Mouse (Mus musculus): ENCODE data around the gene Kcnk3. TPM values are rescaled to one million over a fixed set of nuclear protein-coding genes. Genes with fewer than 3 reads are reported as not detected.

The Kcnk3 gene
- polyA plus RNA-seq, 1 experiment from 2014 or later: 11.1 TPM

DNA sequence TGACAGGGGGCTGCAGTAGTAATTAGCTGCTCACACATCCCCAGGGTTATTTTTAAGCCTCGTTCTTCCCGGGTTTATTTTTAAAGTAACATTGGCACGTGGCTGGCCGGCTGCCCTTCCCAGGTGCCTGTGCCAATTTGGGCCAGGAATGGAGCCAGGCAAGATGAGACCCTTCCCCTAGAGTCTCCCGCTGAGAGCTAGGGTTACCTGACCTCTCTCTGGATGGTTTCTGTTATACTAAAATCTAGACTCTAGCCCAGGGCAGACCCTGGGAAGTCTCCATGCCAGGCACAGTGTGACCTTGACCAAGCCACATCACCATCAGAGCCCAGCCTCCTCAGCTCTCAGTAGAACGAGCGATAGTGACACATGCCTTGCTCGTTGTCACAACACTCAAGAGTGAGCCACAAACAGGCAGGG lies 16.8 kb downstream of the Kcnk3 start:
- H3K4me3 ChIP-seq (ENCODE audit: low read depth, low read length): no peak overlapping the region
- DNase-seq (ENCODE audit: low spot score): no peak
- no peaks in the 10 kb centered on the region for H3K9me3 ChIP-seq (ENCODE audit: control insufficient read depth, low read length)
- no peak for ATAC-seq (ENCODE audit: low FRiP score, low TSS enrichment)
- H3K4me1 ChIP-seq (replicated peaks; ENCODE audit: control insufficient read depth, insufficient read depth): no peaks in the 10 kb centered on the region
- WGBS: 70% methylated on average over 8 of the region's 8 CpGs
- TF ChIP-seq EP300 (optimal IDR thresholded peaks at IDR 0.05) (no peak), CTCF (IDR thresholded peaks at IDR 0.05; ENCODE audit: low read depth) (no peak)
- no peak overlapping the region for H3K4me2 ChIP-seq (replicated peaks; ENCODE audit: low read depth)
- H3K36me3 ChIP-seq (ENCODE audit: control insufficient read depth, insufficient read depth, low read length): no peaks in the 10 kb centered on the region; the same call in 1 of the 2 replicates
- H3K9ac ChIP-seq (ENCODE audit: low read length): no peak overlapping the region
- no peaks in the 10 kb centered on the region for H3K27me3 ChIP-seq (ENCODE audit: control insufficient read depth, insufficient read depth, low read length)
- H3K27ac ChIP-seq (replicated peaks): no peak overlapping the region

GRCm38 (mm10) chr5:30605649-30606048 lies 17.7 kb downstream of the Kcnk3 start:
- Histone ChIP-seq H3K4me2 (replicated peaks; ENCODE audit: low read depth) (no peak overlapping the region), H3K9me3 (ENCODE audit: control insufficient read depth, low read length) (no peaks in the 10 kb centered on the region), H3K36me3 (ENCODE audit: control insufficient read depth, insufficient read depth, low read length) (no peaks in the 10 kb centered on the region; the same call in 1 of the 2 replicates), H3K27ac (replicated peaks) (no peak overlapping the region), H3K9ac (ENCODE audit: low read length) (no peak overlapping the region), H3K4me1 (replicated peaks; ENCODE audit: control insufficient read depth, insufficient read depth) (no peaks in the 10 kb centered on the region), H3K4me3 (ENCODE audit: low read depth, low read length) (no peak overlapping the region), H3K27me3 (ENCODE audit: control insufficient read depth, insufficient read depth, low read length) (no peaks in the 10 kb centered on the region)
- ATAC-seq (ENCODE audit: low FRiP score, low TSS enrichment) (no peak), DNase-seq (ENCODE audit: low spot score) (no peak)
- TF ChIP-seq CTCF (IDR thresholded peaks at IDR 0.05; ENCODE audit: low read depth) (no peak), EP300 (optimal IDR thresholded peaks at IDR 0.05) (no peak)
- WGBS: 78% methylated on average over 6 of the region's 6 CpGs

DNA sequence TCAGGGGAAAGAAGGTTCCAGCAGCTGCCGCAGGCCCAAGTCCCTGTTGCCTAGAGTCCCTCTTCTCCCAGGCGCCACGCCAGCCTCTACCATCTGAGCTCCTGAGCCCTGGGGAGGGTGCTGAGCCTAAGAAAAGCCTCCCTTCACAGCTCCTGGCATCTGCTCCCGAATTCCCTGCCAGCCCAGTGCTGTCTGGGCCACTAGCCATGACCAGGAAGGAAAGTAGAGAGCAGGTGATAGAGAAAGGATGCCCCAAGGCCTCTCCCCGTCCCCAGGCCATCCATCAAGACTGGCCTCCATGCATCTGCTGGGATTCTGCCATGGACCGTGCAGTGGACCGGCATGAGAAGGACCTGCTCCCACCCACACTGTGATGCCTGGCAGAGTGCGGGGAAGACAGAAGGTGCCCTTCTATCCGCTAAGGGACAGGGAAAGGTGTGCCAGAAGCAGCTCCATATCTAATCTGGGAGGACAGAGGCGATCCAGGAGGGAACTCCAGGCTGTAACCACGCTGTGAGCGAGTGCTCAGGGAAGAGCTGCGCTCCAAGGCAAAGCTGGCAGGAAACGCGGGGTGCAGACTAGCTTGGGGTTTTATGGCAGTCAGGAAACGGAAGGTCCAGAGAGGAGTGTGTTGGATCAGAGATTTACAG lies 18.6 kb downstream of the Kcnk3 start:
- Histone ChIP-seq H3K4me1 (replicated peaks; ENCODE audit: control insufficient read depth, insufficient read depth) (peaks cover 3% of the 10 kb centered on the region; the same call in 1 of the 2 replicates), H3K4me2 (replicated peaks; ENCODE audit: low read depth) (no peak overlapping the region), H3K4me3 (ENCODE audit: low read depth, low read length) (no peak overlapping the region), H3K36me3 (ENCODE audit: control insufficient read depth, insufficient read depth, low read length) (no peaks in the 10 kb centered on the region; the same call in 1 of the 2 replicates), H3K27me3 (ENCODE audit: control insufficient read depth, insufficient read depth, low read length) (no peaks in the 10 kb centered on the region), H3K9ac (ENCODE audit: low read length) (no peak overlapping the region), H3K9me3 (ENCODE audit: control insufficient read depth, low read length) (no peaks in the 10 kb centered on the region), H3K27ac (replicated peaks) (no peak overlapping the region)
- TF ChIP-seq EP300 (optimal IDR thresholded peaks at IDR 0.05) (no peak), CTCF (IDR thresholded peaks at IDR 0.05; ENCODE audit: low read depth) (no peak)
- ATAC-seq (ENCODE audit: low FRiP score, low TSS enrichment) (no peak), DNase-seq (ENCODE audit: low spot score) (no peak)
- WGBS: 64% methylated on average over 16 of the region's 16 CpGs

DNA sequence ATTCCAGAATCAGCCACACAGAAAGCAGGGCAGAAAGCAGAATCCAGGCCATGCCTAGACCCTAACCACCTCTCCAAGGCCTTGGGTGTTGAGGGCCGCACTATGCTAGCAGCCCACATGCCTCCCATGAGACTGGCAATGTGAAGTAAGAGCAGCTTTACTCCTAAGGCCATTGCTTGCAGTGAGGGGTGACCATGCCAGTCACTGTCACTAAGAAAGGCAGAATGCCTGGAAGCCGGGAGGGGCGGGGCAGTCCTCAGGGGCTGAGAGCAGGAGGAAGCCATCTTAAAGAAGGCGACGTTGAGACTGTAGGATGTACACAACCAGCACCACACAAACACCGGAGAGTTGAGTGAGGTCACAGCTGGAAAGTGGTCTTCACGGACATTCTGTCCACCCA lies 21.1 kb downstream of the Kcnk3 start:
- H3K9me3 ChIP-seq (ENCODE audit: control insufficient read depth, low read length): no peaks in the 10 kb centered on the region
- no peak overlapping the region for H3K4me3 ChIP-seq (ENCODE audit: low read depth, low read length)
- H3K4me2 ChIP-seq (replicated peaks; ENCODE audit: low read depth): no peak overlapping the region
- peaks cover 7% of the 10 kb centered on the region for H3K4me1 ChIP-seq (replicated peaks; ENCODE audit: control insufficient read depth, insufficient read depth)
- H3K27ac ChIP-seq (replicated peaks): no peak overlapping the region
- no peaks in the 10 kb centered on the region for H3K27me3 ChIP-seq (ENCODE audit: control insufficient read depth, insufficient read depth, low read length)
- TF ChIP-seq EP300 (optimal IDR thresholded peaks at IDR 0.05) (no peak), CTCF (IDR thresholded peaks at IDR 0.05; ENCODE audit: low read depth) (no peak)
- no peak overlapping the region for H3K9ac ChIP-seq (ENCODE audit: low read length)
- WGBS: 92% methylated on average over 7 of the region's 7 CpGs
- H3K36me3 ChIP-seq (ENCODE audit: control insufficient read depth, insufficient read depth, low read length): no peaks in the 10 kb centered on the region; the same call in 1 of the 2 replicates
- DNase-seq (ENCODE audit: low spot score) (no peak), ATAC-seq (ENCODE audit: low FRiP score, low TSS enrichment) (no peak)

DNA sequence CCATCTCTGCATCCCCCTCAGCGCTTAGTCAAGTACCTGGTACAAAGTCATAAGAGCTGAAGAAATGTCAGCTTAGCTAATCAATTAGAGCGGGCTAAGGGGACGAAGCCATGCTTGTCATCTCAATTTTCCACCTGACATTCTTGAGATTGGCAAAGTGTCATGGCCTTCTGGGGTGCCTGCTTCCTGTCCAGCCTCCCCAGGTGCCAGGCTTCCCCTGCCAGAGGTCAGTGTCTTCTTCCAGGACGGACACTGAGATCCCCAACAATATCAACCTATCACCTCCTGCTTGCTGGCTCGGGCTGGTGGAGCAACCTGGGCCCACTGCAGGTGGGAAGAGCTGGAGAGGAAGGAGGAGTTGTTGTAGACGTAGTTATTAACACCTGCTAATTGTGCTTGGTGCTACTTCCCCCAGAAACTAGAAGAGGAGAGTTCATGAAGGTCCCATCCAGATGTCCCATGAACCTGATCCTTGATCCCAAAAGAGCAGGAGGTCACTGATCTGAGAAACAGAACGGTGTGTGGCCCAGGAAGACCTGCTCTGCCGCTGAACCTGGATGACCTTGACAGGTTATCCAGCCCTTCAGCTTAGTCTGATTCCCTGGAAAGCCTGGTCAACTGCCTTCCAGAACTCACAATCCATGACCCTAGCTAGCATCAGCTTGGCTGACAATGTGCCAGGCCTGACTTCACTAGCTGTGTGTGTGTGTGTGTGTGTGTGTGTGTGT lies 22.1 kb downstream of the Kcnk3 start:
- TF ChIP-seq EP300 (optimal IDR thresholded peaks at IDR 0.05) (no peak), CTCF (IDR thresholded peaks at IDR 0.05; ENCODE audit: low read depth) (no peak)
- ATAC-seq (ENCODE audit: low FRiP score, low TSS enrichment) (no peak), DNase-seq (ENCODE audit: low spot score) (no peak)
- Histone ChIP-seq H3K9ac (ENCODE audit: low read length) (no peak overlapping the region), H3K4me3 (ENCODE audit: low read depth, low read length) (no peak overlapping the region), H3K4me1 (replicated peaks; ENCODE audit: control insufficient read depth, insufficient read depth) (peaks cover 13% of the 10 kb centered on the region), H3K9me3 (ENCODE audit: control insufficient read depth, low read length) (no peaks in the 10 kb centered on the region), H3K36me3 (ENCODE audit: control insufficient read depth, insufficient read depth, low read length) (no peaks in the 10 kb centered on the region; the same call in 1 of the 2 replicates), H3K27ac (replicated peaks) (no peak overlapping the region), H3K4me2 (replicated peaks; ENCODE audit: low read depth) (no peak overlapping the region), H3K27me3 (ENCODE audit: control insufficient read depth, insufficient read depth, low read length) (no peaks in the 10 kb centered on the region)
- WGBS: 81% methylated on average over 8 of the region's 8 CpGs

- H3K4me2 ChIP-seq (replicated peaks; ENCODE audit: low read depth): no peak overlapping the region
- WGBS: 33% methylated on average over 1 of the region's 1 CpGs
- ATAC-seq (ENCODE audit: low FRiP score, low TSS enrichment): no peak
- no peak overlapping the region for H3K4me3 ChIP-seq (ENCODE audit: low read depth, low read length)
- no peak for DNase-seq (ENCODE audit: low spot score)
- peaks cover 13% of the 10 kb centered on the region for H3K4me1 ChIP-seq (replicated peaks; ENCODE audit: control insufficient read depth, insufficient read depth)
- no peak overlapping the region for H3K9ac ChIP-seq (ENCODE audit: low read length)
- H3K36me3 ChIP-seq (ENCODE audit: control insufficient read depth, insufficient read depth, low read length): no peaks in the 10 kb centered on the region; the same call in 1 of the 2 replicates
- no peak for TF ChIP-seq CTCF (IDR thresholded peaks at IDR 0.05; ENCODE audit: low read depth)
- TF ChIP-seq EP300 (optimal IDR thresholded peaks at IDR 0.05): no peak
- 0 out of 2 replicates have a peak overlapping the region, but pooled peaks have one; percentile 6 for H3K27ac ChIP-seq (replicated peaks)
- H3K27me3 ChIP-seq (ENCODE audit: control insufficient read depth, insufficient read depth, low read length): no peaks in the 10 kb centered on the region
- no peaks in the 10 kb centered on the region for H3K9me3 ChIP-seq (ENCODE audit: control insufficient read depth, low read length)
Observed at GRCm38 (mm10) chr5:30611091-30611490, 23.1 kb downstream of the Kcnk3 start.

All from stomach, postnatal 0 days (tissue).